Mouse (Mus musculus) ES-Bruce4 (cell line): ENCODE measurements around the gene Zbp1.

Experiments used
- CTCF ChIP-seq: IDR thresholded peaks from one replicate; pipeline ENCODE4 v1.8.1; 2011; ENCODE audit warnings: low read depth, low read length
- POLR2A ChIP-seq: IDR thresholded peaks from one replicate; pipeline ENCODE4 v1.8.1; 2011; ENCODE audit warnings: low read length; ENCODE audit not compliant: insufficient read depth

- no peak for TF ChIP-seq POLR2A
- TF ChIP-seq CTCF = no peak
These were observed 60.2 kb downstream of the Zbp1 start for GRCm38 (mm10) chr2:173158390-173159055.
